Mouse (Mus musculus) thymus, adult 2 months (tissue): ENCODE measurements at regions not wholly inside any gene's neighbourhood (a gene's known extent, or its start where the extent isn't known, plus 50 kb on each side); places are given as distances from the start of the nearest gene placed in this dataset.

Experiments used
- CTCF ChIP-seq: fragments of 200-500 bp; IDR thresholded peaks from 2 replicates; pipeline ENCODE4 v1.5.1; 2012; ENCODE audit warnings: mild to moderate bottlenecking, control low read depth, low read length, moderate library complexity, borderline replicate concordance; ENCODE audit not compliant: control insufficient read depth, poor library complexity, insufficient read depth; ENCODE audit errors: extremely low read depth
- POLR2A ChIP-seq: fragments of 200-500 bp; IDR thresholded peaks from 2 replicates; pipeline ENCODE4 v1.6.1; 2012; ENCODE audit warnings: mild to moderate bottlenecking, low read length, control low read depth, moderate library complexity; ENCODE audit not compliant: control insufficient read depth, poor library complexity, insufficient read depth; ENCODE audit errors: extremely low read depth

GRCm38 (mm10) chr13:60480731-60481431 lies 120.9 kb upstream of the Dapk1 start:
- TF ChIP-seq CTCF (no peak), POLR2A (no peak)
